Mouse (Mus musculus) olfactory bulb, adult 2 months (tissue): ENCODE measurements around the gene Gpr12.

Experiments
- CTCF ChIP-seq: fragments of 200-500 bp; IDR thresholded peaks from 2 replicates; pipeline ENCODE4 v1.5.1; 2012; ENCODE audit warnings: low read depth, mild to moderate bottlenecking, low read length, moderate library complexity; ENCODE audit not compliant: insufficient read depth
- POLR2A ChIP-seq: fragments of 200-500 bp; IDR thresholded peaks from 2 replicates; pipeline ENCODE4 v1.6.1; 2012; ENCODE audit warnings: mild to moderate bottlenecking, low read depth, low read length, moderate library complexity; ENCODE audit not compliant: insufficient read depth

- TF ChIP-seq POLR2A (no peak), CTCF (no peak)
Observed at GRCm38 (mm10) chr5:146631602-146632001, 46.6 kb upstream of the Gpr12 start.
